Mouse (Mus musculus) intestine, embryonic 14.5 days (tissue): ENCODE results near the gene Ptprm. TPM values are rescaled to one million over a fixed set of nuclear protein-coding genes. Genes with fewer than 3 reads are reported as not detected.
A peak's percentile ranks its signal among the peaks of the same experiment; 100 is the strongest.

Source experiments
- ATAC-seq: fragments of 200-750 bp; cut with Nextera tagmentation; replicated peaks from 2 replicates; pipeline ENCODE4 v1.8.0; 2017; ENCODE audit warnings: low read depth, moderate number of reproducible peaks, moderate TSS enrichment, moderate library complexity; ENCODE audit not compliant: low FRiP score, low TSS enrichment
- DNase-seq: peaks from one replicate; pipeline ENCODE4 v3.0.0-alpha.2; 2018; ENCODE audit warnings: low spot score
- H3K27ac ChIP-seq: fragments of 300-500 bp; sonication (generic); 2 replicates; pipeline ENCODE4 v1.5.1; 2014; ENCODE audit warnings: low read depth, mild to moderate bottlenecking, control low read depth
- H3K27me3 ChIP-seq: fragments of 300-500 bp; sonication (generic); replicated peaks from 2 replicates; pipeline ENCODE4 v1.6.1; 2014; ENCODE audit warnings: low read length, control low read depth; ENCODE audit not compliant: control insufficient read depth, insufficient read depth
- H3K36me3 ChIP-seq: fragments of 300-500 bp; sonication (generic); 2 replicates; pipeline ENCODE4 v1.6.1; 2014; ENCODE audit warnings: low read length, control low read depth; ENCODE audit not compliant: control insufficient read depth, insufficient read depth
- H3K4me1 ChIP-seq: fragments of 300-500 bp; sonication (generic); replicated peaks from 2 replicates; pipeline ENCODE4 v1.6.1; 2014; ENCODE audit warnings: low read length, control low read depth, mixed read lengths; ENCODE audit not compliant: control insufficient read depth, insufficient read depth
- H3K4me2 ChIP-seq: fragments of 300-500 bp; sonication (generic); 2 replicates; pipeline ENCODE4 v1.6.1; 2014; ENCODE audit warnings: low read length
- H3K4me3 ChIP-seq: fragments of 300-500 bp; sonication (generic); 2 replicates; pipeline ENCODE4 v1.5.1; 2014; ENCODE audit warnings: low read depth, low read length, control low read depth, mixed read lengths
- H3K9ac ChIP-seq: fragments of 300-500 bp; sonication (generic); 2 replicates; pipeline ENCODE4 v1.6.1; 2014; ENCODE audit warnings: mild to moderate bottlenecking, low read length
- H3K9me3 ChIP-seq: fragments of 300-500 bp; sonication (generic); 2 replicates; pipeline ENCODE4 v1.6.1; 2016; ENCODE audit warnings: low read length, control low read depth; ENCODE audit not compliant: control insufficient read depth
- WGBS: fragments of 180-500 bp; shearing (Covaris S2); extraction: QIAGEN DNeasy Blood & Tissue Kit; methylation state at CpG from one replicate; pipeline ENCODE4 v1.1.7; 2014; 5-methylcytosine and 5-hydroxymethylcytosine counted together
- polyA plus RNA-seq: library from polyadenylated mRNA; unstranded; fragments of >200 nt; fragmentation: Nextera tagmentation; extraction: Ambion mirVana; gene quantifications from 2 replicates; pipeline ENCODE4 v1.2.1, GENCODE M21; 2014

Ptprm gene
- polyA plus RNA-seq, 1 experiment from 2014 or later, result 15.9 TPM

GRCm38 (mm10) chr17:66687543-66687942 lies 666.7 kb downstream of the Ptprm start:
- WGBS, result 72% methylated on average over 4 of the region's 4 CpGs
- ATAC-seq (no peak), DNase-seq (no peak)
- H3K27me3 ChIP-seq, result no peaks in the 10 kb centered on the region
- H3K4me1 ChIP-seq, result no peaks in the 10 kb centered on the region
- H3K4me2 ChIP-seq, result no peak overlapping the region
- H3K9me3 ChIP-seq, result no peaks in the 10 kb centered on the region
- H3K9ac ChIP-seq, result no peak overlapping the region
- H3K27ac ChIP-seq, result no peak overlapping the region
- H3K4me3 ChIP-seq, result no peak overlapping the region
- no peaks in the 10 kb centered on the region for H3K36me3 ChIP-seq

GRCm38 (mm10) chr17:66686701-66687489 lies 667.4 kb downstream of the Ptprm start:
- 89% methylated on average over 25 of the region's 25 CpGs for WGBS
- DNase-seq (no peak), ATAC-seq (no peak)
- Histone ChIP-seq H3K4me3 (no peak overlapping the region), H3K9me3 (no peaks in the 10 kb centered on the region), H3K36me3 (no peaks in the 10 kb centered on the region), H3K9ac (no peak overlapping the region), H3K4me1 (no peaks in the 10 kb centered on the region), H3K4me2 (no peak overlapping the region), H3K27ac (no peak overlapping the region), H3K27me3 (no peaks in the 10 kb centered on the region)

- no peaks in the 10 kb centered on the region for H3K36me3 ChIP-seq
- no peak overlapping the region for H3K9ac ChIP-seq
- no peak overlapping the region for H3K4me2 ChIP-seq
- no peaks in the 10 kb centered on the region for H3K27me3 ChIP-seq
- H3K4me1 ChIP-seq, result no peaks in the 10 kb centered on the region
- no peak overlapping the region for H3K27ac ChIP-seq
- no peak for DNase-seq
- no peak overlapping the region for H3K4me3 ChIP-seq
- 58% methylated on average over 8 of the region's 8 CpGs for WGBS
- H3K9me3 ChIP-seq, result no peaks in the 10 kb centered on the region
- ATAC-seq, result peak; percentile 54; the same call in 1 of the 2 replicates
These were observed 670.8 kb downstream of the Ptprm start for GRCm38 (mm10) chr17:66683411-66683810.

- H3K27ac ChIP-seq, result no peak overlapping the region
- ATAC-seq (no peak), DNase-seq (peak; percentile 77)
- H3K4me2 ChIP-seq, result no peak overlapping the region
- H3K9ac ChIP-seq, result no peak overlapping the region
- H3K27me3 ChIP-seq, result no peaks in the 10 kb centered on the region
- no peaks in the 10 kb centered on the region for H3K4me1 ChIP-seq
- no peak overlapping the region for H3K4me3 ChIP-seq
- 23% methylated on average over 4 of the region's 4 CpGs for WGBS
- no peaks in the 10 kb centered on the region for H3K36me3 ChIP-seq
- no peaks in the 10 kb centered on the region for H3K9me3 ChIP-seq
These were observed 673.6 kb downstream of the Ptprm start for GRCm38 (mm10) chr17:66680662-66681061.

- no peak overlapping the region for H3K27ac ChIP-seq
- H3K36me3 ChIP-seq, result no peaks in the 10 kb centered on the region
- no peaks in the 10 kb centered on the region for H3K9me3 ChIP-seq
- ATAC-seq (no peak), DNase-seq (no peak)
- H3K4me2 ChIP-seq, result no peak overlapping the region
- no peaks in the 10 kb centered on the region for H3K27me3 ChIP-seq
- H3K4me3 ChIP-seq, result no peak overlapping the region
- no peaks in the 10 kb centered on the region for H3K4me1 ChIP-seq
- 89% methylated on average over 2 of the region's 2 CpGs for WGBS
- H3K9ac ChIP-seq, result no peak overlapping the region
These were observed 679.6 kb downstream of the Ptprm start for GRCm38 (mm10) chr17:66674667-66675066.

- Histone ChIP-seq H3K9me3 (no peaks in the 10 kb centered on the region), H3K27me3 (no peaks in the 10 kb centered on the region), H3K9ac (no peak overlapping the region), H3K36me3 (no peaks in the 10 kb centered on the region), H3K4me2 (no peak overlapping the region), H3K4me1 (no peaks in the 10 kb centered on the region), H3K27ac (no peak overlapping the region), H3K4me3 (no peak overlapping the region)
- DNase-seq, result peak; percentile 38
- ATAC-seq, result no peak
- WGBS, result 84% methylated on average over 16 of the region's 16 CpGs
These were observed 682.5 kb downstream of the Ptprm start for GRCm38 (mm10) chr17:66671715-66672230.

GRCm38 (mm10) chr17:66671287-66671686 lies 683.0 kb downstream of the Ptprm start:
- no peaks in the 10 kb centered on the region for H3K36me3 ChIP-seq
- H3K4me2 ChIP-seq, result no peak overlapping the region
- no peak overlapping the region for H3K4me3 ChIP-seq
- no peaks in the 10 kb centered on the region for H3K27me3 ChIP-seq
- DNase-seq, result peak; percentile 21
- no peak for ATAC-seq
- WGBS, result 82% methylated on average over 8 of the region's 8 CpGs
- H3K9me3 ChIP-seq, result no peaks in the 10 kb centered on the region
- no peak overlapping the region for H3K9ac ChIP-seq
- no peaks in the 10 kb centered on the region for H3K4me1 ChIP-seq
- no peak overlapping the region for H3K27ac ChIP-seq

- WGBS, result 83% methylated on average over 3 of the region's 3 CpGs
- Histone ChIP-seq H3K4me3 (no peak overlapping the region), H3K4me2 (no peak overlapping the region), H3K27ac (no peak overlapping the region), H3K9me3 (no peaks in the 10 kb centered on the region), H3K9ac (no peak overlapping the region), H3K36me3 (no peaks in the 10 kb centered on the region), H3K27me3 (no peaks in the 10 kb centered on the region), H3K4me1 (no peaks in the 10 kb centered on the region)
- DNase-seq (no peak), ATAC-seq (no peak)
These were observed 688.5 kb downstream of the Ptprm start for GRCm38 (mm10) chr17:66665791-66666190.
